In the genomic region with DNA sequence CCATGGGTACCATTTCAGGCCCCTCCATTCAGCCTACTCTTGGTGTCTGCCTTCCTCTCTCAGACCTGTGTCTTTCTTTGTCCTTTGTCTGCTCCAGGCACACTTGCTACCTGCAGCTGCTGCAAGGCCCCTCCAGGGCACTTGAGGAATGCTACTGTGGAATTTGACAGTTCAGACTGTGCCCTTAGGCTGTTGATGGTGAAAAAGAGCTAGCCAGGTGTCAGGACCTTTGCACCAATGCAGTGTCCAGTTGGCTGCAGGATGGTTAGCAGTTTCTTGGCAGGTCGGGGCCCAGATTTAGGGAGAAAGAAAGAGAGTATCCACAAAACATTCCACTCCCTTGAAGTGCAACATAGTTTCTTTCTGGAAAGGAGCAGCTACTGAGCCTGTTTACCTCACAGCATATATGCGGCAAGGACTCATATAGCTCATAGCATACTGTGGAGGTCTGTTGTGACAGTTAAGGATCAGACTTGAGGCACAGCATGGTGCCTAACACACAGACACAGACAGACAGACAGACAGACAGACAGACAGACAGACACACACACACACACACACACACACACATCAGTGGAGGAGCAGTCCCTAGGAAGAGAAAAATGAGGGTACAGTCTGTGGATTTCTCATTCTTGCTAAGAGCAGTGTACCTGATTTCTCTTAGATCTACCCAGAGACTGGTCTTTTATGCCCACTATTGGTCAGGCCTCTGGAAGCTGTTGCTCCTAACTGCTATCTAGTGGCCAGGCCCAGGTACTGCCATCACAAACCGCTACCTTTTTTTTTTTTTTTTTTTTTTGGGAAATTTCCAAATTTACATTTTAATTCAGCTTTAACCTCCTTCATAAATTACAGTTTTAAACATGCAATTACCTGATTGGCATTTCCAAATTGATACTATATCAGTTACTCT, we compare ENCODE assay signal across 9 mouse cellular contexts. TPM values are rescaled to one million over a fixed set of nuclear protein-coding genes. Genes with fewer than 3 reads are reported as not detected.
A peak's percentile ranks its signal among the peaks of the same experiment; 100 is the strongest.
DNase-seq lines count a peak whose midpoint lies in the region; ATAC-seq and TF ChIP-seq lines count a peak whose summit lies in the region.
"Had no signal": no experiment of that assay in that cellular context is flagged by ENCODE, and none has a peak within 500 bp of the region (broad histone marks: within the 10 kb centered on the region; RNA-seq: fewer than 3 reads in every experiment).

No protein-coding gene starts in this region.

- in situ Hi-C loops in Patski (cut with MboI; ENCODE audit: low pct_unique_long_range_greater_than_20kb) = loop anchor here (5.0 to 25.0 kb wide), 2 partner anchors 215 to 700 kb away; a partner anchor contains a TSS

- no peak overlapping the region for H3K4me3 ChIP-seq in forebrain, embryonic 16.5 days (replicated peaks; ENCODE audit: low read length)
- no peak overlapping the region for H3K4me3 ChIP-seq in liver, embryonic 12.5 days
- H3K4me3 ChIP-seq in stomach, embryonic 14.5 days (ENCODE audit: low read depth, low read length) = no peak overlapping the region

- 49% methylated on average over 3 of the region's 3 CpGs for WGBS in forebrain, embryonic 16.5 days
- WGBS in liver, embryonic 12.5 days (ENCODE audit: insufficient replicate concordance) = 50% methylated on average over 3 of the region's 3 CpGs
- 40% methylated on average over 3 of the region's 3 CpGs for WGBS in stomach, embryonic 14.5 days

- H3K27ac ChIP-seq in forebrain, embryonic 16.5 days (ENCODE audit: low read length) = no peak overlapping the region
- no peak overlapping the region for H3K27ac ChIP-seq in liver, embryonic 12.5 days
- H3K27ac ChIP-seq in stomach, embryonic 14.5 days (ENCODE audit: low read length) = no peak overlapping the region

- no peaks in the 10 kb centered on the region for H3K9me3 ChIP-seq in forebrain, embryonic 16.5 days (ENCODE audit: control insufficient read depth, low read length)
- H3K9me3 ChIP-seq in liver, embryonic 12.5 days (replicated peaks) = no peaks in the 10 kb centered on the region
- no peaks in the 10 kb centered on the region for H3K9me3 ChIP-seq in stomach, embryonic 14.5 days (ENCODE audit: control insufficient read depth, low read depth, low read length)

- CTCF ChIA-PET in Patski (lab: Charles Lee) = interaction anchor here (0.8 to 2.7 kb wide), 6 partner anchors 9 to 101 kb away, joined by 3 to 5 read pairs (median 4); no protein-coding TSS in a partner anchor

- H3K36me3 ChIP-seq in forebrain, embryonic 16.5 days (ENCODE audit: control insufficient read depth, insufficient read depth) = no peaks in the 10 kb centered on the region; the same call in 1 of the 2 replicates
- H3K36me3 ChIP-seq in liver, embryonic 12.5 days = no peaks in the 10 kb centered on the region
- no peaks in the 10 kb centered on the region for H3K36me3 ChIP-seq in stomach, embryonic 14.5 days (ENCODE audit: control insufficient read depth, insufficient read depth, low read length)

- DNase-seq in heart, postnatal 4 days = peak; percentile 27
- no peak for DNase-seq in heart, adult 18-20 months
- DNase-seq in Patski (ENCODE audit: low read depth, low spot score) = no peak
- no peak for DNase-seq in adrenal gland, postnatal 25 days
- DNase-seq in T-cell, adult 2 months (ENCODE audit: low spot score) = no peak

- H3K9ac ChIP-seq in forebrain, embryonic 16.5 days (replicated peaks; ENCODE audit: low read depth, low read length) = no peak overlapping the region
- H3K9ac ChIP-seq in liver, embryonic 12.5 days = no peak overlapping the region
- H3K9ac ChIP-seq in stomach, embryonic 14.5 days (replicated peaks; ENCODE audit: low read depth, low read length) = no peak overlapping the region

- TF ChIP-seq CTCF in Patski (IDR thresholded peaks at IDR 0.05) = peak; percentile 57

- no peak for ATAC-seq in Patski
- peak; percentile 79 for ATAC-seq in forebrain, embryonic 16.5 days
- ATAC-seq in liver, embryonic 12.5 days = peak; percentile 49; the same call in 1 of the 2 replicates
- ATAC-seq in stomach, embryonic 14.5 days (ENCODE audit: insufficient number of reproducible peaks, insufficient read depth, low FRiP score, low read depth) = 0 out of 2 replicates have a peak, but pooled peaks have one; percentile 48

- no peaks in the 10 kb centered on the region for H3K4me1 ChIP-seq in forebrain, embryonic 16.5 days (replicated peaks; ENCODE audit: control insufficient read depth, insufficient read depth, low read length)
- no peaks in the 10 kb centered on the region for H3K4me1 ChIP-seq in liver, embryonic 12.5 days
- no peaks in the 10 kb centered on the region for H3K4me1 ChIP-seq in stomach, embryonic 14.5 days (ENCODE audit: control insufficient read depth, insufficient read depth, low read length)

- no peaks in the 10 kb centered on the region for H3K27me3 ChIP-seq in Patski
- H3K27me3 ChIP-seq in forebrain, embryonic 16.5 days (replicated peaks; ENCODE audit: control insufficient read depth, insufficient read depth, low read length) = no peaks in the 10 kb centered on the region
- peaks cover 15% of the 10 kb centered on the region; the same call in 1 of the 2 replicates for H3K27me3 ChIP-seq in liver, embryonic 12.5 days (replicated peaks)
- H3K27me3 ChIP-seq in stomach, embryonic 14.5 days (ENCODE audit: control insufficient read depth, insufficient read depth, low read length) = no peaks in the 10 kb centered on the region

- POLR2A ChIA-PET in Patski (lab: Charles Lee) = interaction anchor here (0.6 kb wide), 1 partner anchor 216 kb away, joined by 3 read pairs; no protein-coding TSS in a partner anchor

- H3K4me2 ChIP-seq in forebrain, embryonic 16.5 days (ENCODE audit: low read length) = no peak overlapping the region
- no peak overlapping the region for H3K4me2 ChIP-seq in liver, embryonic 12.5 days
- H3K4me2 ChIP-seq in stomach, embryonic 14.5 days (replicated peaks; ENCODE audit: low read depth, low read length) = no peak overlapping the region

RNA-seq across cellular contexts. Expression of a gene that starts 6.3 kb away (rescaled TPM):
- total RNA-seq in heart, postnatal 4 days (2021) = 10 to 100 TPM; 14.8 to 16.7 TPM
- 10 to 100 TPM in 1 of 2 experiments, 1 to 10 TPM in 1; 8.9 to 11.6 TPM for total RNA-seq in heart, adult 18-20 months (2021)
- 25.7 TPM for polyA plus RNA-seq in Patski (2021)
- polyA plus RNA-seq in forebrain, embryonic 16.5 days (2015; fragmentation: Nextera tagmentation; extraction: Ambion mirVana) = 35.7 and 36.9 TPM in 2 replicates
- polyA plus RNA-seq in liver, embryonic 12.5 days (2016; fragmentation: Nextera tagmentation; extraction: Ambion mirVana) = 12.2 and 14.7 TPM in 2 replicates
- 39.0 and 42.2 TPM in 2 replicates for polyA plus RNA-seq in stomach, embryonic 14.5 days (2014; fragmentation: Nextera tagmentation; extraction: Ambion mirVana)
- 16.9 and 22.0 TPM in 2 replicates for total RNA-seq in adrenal gland, postnatal 25 days (2021)

RNA-seq across cellular contexts. Expression of a gene that starts 16.7 kb away (rescaled TPM):
- not detected for total RNA-seq in heart, postnatal 4 days (2021)
- not detected for total RNA-seq in heart, adult 18-20 months (2021)
- polyA plus RNA-seq in Patski (2021) = not detected
- not detected in 2 replicates for polyA plus RNA-seq in forebrain, embryonic 16.5 days (2015; fragmentation: Nextera tagmentation; extraction: Ambion mirVana)
- not detected in 2 replicates for polyA plus RNA-seq in liver, embryonic 12.5 days (2016; fragmentation: Nextera tagmentation; extraction: Ambion mirVana)
- polyA plus RNA-seq in stomach, embryonic 14.5 days (2014; fragmentation: Nextera tagmentation; extraction: Ambion mirVana) = not detected in 2 replicates
- not detected in 2 replicates for total RNA-seq in adrenal gland, postnatal 25 days (2021)
- total RNA-seq: adrenal gland, postnatal 36 days had no signal
